Mouse (Mus musculus): ENCODE measurements at regions not wholly inside any gene's neighbourhood (a gene's known extent, or its start where the extent isn't known, plus 50 kb on each side); places are given as distances from the start of the nearest gene placed in this dataset.

DNA sequence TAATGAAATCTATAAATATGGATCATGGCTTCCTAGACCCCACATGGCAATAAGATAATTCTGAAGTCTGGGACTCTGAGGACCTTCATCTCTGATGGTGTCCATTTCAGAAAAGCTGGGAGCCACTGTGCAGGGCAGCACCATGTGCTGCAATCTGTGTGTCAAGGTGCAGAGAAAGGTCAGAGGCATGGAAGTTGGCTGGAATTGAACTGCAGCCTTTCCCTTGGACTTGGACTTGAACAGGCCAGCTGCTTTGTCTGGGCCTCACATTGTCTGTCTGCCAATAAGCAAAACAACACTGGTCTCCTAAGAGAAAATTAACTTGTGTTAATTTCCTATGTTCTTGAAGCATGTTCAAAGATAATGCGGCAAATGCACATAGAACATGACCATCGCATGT is 681.0 kb downstream of the Cypt12 start:
- TF ChIP-seq POLR2A (IDR thresholded peaks at IDR 0.05; ENCODE audit: borderline replicate concordance, extremely low read depth, insufficient read depth, insufficient read length): no peak
- H3K27me3 ChIP-seq (ENCODE audit: control insufficient read depth, insufficient read depth, low read length): no peaks in the 10 kb centered on the region
- H3K4me1 ChIP-seq (ENCODE audit: control insufficient read depth, insufficient read depth, low read length): peaks cover 18% of the 10 kb centered on the region
- no peak overlapping the region for H3K9ac ChIP-seq (ENCODE audit: low read depth, low read length, severe bottlenecking)
- ATAC-seq (ENCODE audit: low FRiP score, low read depth) (no peak), DNase-seq (ENCODE audit: low spot score) (no peak)
- no peak overlapping the region for H3K4me3 ChIP-seq (replicated peaks; ENCODE audit: low read length)
- 97% methylated on average over 2 of the region's 2 CpGs for WGBS
- no peak overlapping the region for H3K27ac ChIP-seq (replicated peaks; ENCODE audit: low read depth, low read length)
- no peak overlapping the region for H3K4me2 ChIP-seq (replicated peaks; ENCODE audit: low read depth, low read length, severe bottlenecking)
- H3K36me3 ChIP-seq (ENCODE audit: control insufficient read depth, insufficient read depth, low read length): no peaks in the 10 kb centered on the region
- H3K9me3 ChIP-seq (ENCODE audit: control insufficient read depth, low read length): no peaks in the 10 kb centered on the region

GRCm38 (mm10) chr3:18631601-18632000 is 683.4 kb downstream of the Cypt12 start:
- Histone ChIP-seq H3K4me2 (replicated peaks; ENCODE audit: low read depth, low read length, severe bottlenecking) (no peak overlapping the region), H3K36me3 (ENCODE audit: control insufficient read depth, insufficient read depth, low read length) (no peaks in the 10 kb centered on the region), H3K27ac (replicated peaks; ENCODE audit: low read depth, low read length) (no peak overlapping the region), H3K9ac (ENCODE audit: low read depth, low read length, severe bottlenecking) (no peak overlapping the region), H3K4me3 (replicated peaks; ENCODE audit: low read length) (no peak overlapping the region), H3K27me3 (ENCODE audit: control insufficient read depth, insufficient read depth, low read length) (no peaks in the 10 kb centered on the region), H3K4me1 (ENCODE audit: control insufficient read depth, insufficient read depth, low read length) (no peaks in the 10 kb centered on the region), H3K9me3 (ENCODE audit: control insufficient read depth, low read length) (no peaks in the 10 kb centered on the region)
- WGBS: 86% methylated on average over 1 of the region's 1 CpGs
- no peak for ATAC-seq (ENCODE audit: low FRiP score, low read depth)
- no peak for TF ChIP-seq POLR2A (IDR thresholded peaks at IDR 0.05; ENCODE audit: borderline replicate concordance, extremely low read depth, insufficient read depth, insufficient read length)
- no peak for DNase-seq (ENCODE audit: low spot score)

- no peak for TF ChIP-seq POLR2A (IDR thresholded peaks at IDR 0.05; ENCODE audit: borderline replicate concordance, extremely low read depth, insufficient read depth, insufficient read length)
- DNase-seq (ENCODE audit: low spot score) (no peak), ATAC-seq (ENCODE audit: low FRiP score, low read depth) (no peak)
- no peaks in the 10 kb centered on the region for H3K9me3 ChIP-seq (ENCODE audit: control insufficient read depth, low read length)
- no peak overlapping the region for H3K27ac ChIP-seq (replicated peaks; ENCODE audit: low read depth, low read length)
- H3K36me3 ChIP-seq (ENCODE audit: control insufficient read depth, insufficient read depth, low read length): no peaks in the 10 kb centered on the region
- H3K4me3 ChIP-seq (replicated peaks; ENCODE audit: low read length): no peak overlapping the region
- H3K4me2 ChIP-seq (replicated peaks; ENCODE audit: low read depth, low read length, severe bottlenecking): no peak overlapping the region
- H3K4me1 ChIP-seq (ENCODE audit: control insufficient read depth, insufficient read depth, low read length): no peaks in the 10 kb centered on the region
- no peaks in the 10 kb centered on the region for H3K27me3 ChIP-seq (ENCODE audit: control insufficient read depth, insufficient read depth, low read length)
- H3K9ac ChIP-seq (ENCODE audit: low read depth, low read length, severe bottlenecking): no peak overlapping the region
These were observed 686.6 kb downstream of the Cypt12 start for GRCm38 (mm10) chr3:18634855-18635254.

DNA sequence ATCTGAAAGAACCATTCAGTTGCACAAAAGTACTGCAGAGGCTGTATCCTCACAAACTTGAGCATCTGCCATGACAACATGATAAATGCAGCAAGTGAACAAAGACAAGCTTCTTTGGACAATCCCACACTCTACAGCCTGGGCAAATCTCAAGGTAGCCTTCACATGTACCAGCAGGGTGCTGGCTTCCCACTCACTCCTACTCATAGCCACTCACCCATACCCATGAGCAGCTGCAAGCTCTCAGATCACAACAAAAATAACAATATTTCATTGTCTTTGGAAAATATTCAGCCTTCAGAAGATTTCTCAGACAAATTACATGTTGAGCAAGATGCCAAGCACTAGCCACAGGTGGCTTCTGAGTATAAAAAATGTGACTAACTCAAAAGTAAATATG is 689.3 kb downstream of the Cypt12 start:
- no peak for TF ChIP-seq POLR2A (IDR thresholded peaks at IDR 0.05; ENCODE audit: borderline replicate concordance, extremely low read depth, insufficient read depth, insufficient read length)
- no peaks in the 10 kb centered on the region for H3K27me3 ChIP-seq (ENCODE audit: control insufficient read depth, insufficient read depth, low read length)
- H3K36me3 ChIP-seq (ENCODE audit: control insufficient read depth, insufficient read depth, low read length): no peaks in the 10 kb centered on the region
- no peak overlapping the region for H3K4me2 ChIP-seq (replicated peaks; ENCODE audit: low read depth, low read length, severe bottlenecking)
- no peak for DNase-seq (ENCODE audit: low spot score)
- no peaks in the 10 kb centered on the region for H3K4me1 ChIP-seq (ENCODE audit: control insufficient read depth, insufficient read depth, low read length)
- no peak overlapping the region for H3K27ac ChIP-seq (replicated peaks; ENCODE audit: low read depth, low read length)
- no peak for ATAC-seq (ENCODE audit: low FRiP score, low read depth)
- no peak overlapping the region for H3K9ac ChIP-seq (ENCODE audit: low read depth, low read length, severe bottlenecking)
- H3K4me3 ChIP-seq (replicated peaks; ENCODE audit: low read length): no peak overlapping the region
- no peaks in the 10 kb centered on the region for H3K9me3 ChIP-seq (ENCODE audit: control insufficient read depth, low read length)

GRCm38 (mm10) chr3:18640286-18640685 is 692.1 kb downstream of the Cypt12 start:
- WGBS: 39% methylated on average over 5 of the region's 5 CpGs
- Histone ChIP-seq H3K36me3 (ENCODE audit: control insufficient read depth, insufficient read depth, low read length) (no peaks in the 10 kb centered on the region), H3K27me3 (ENCODE audit: control insufficient read depth, insufficient read depth, low read length) (no peaks in the 10 kb centered on the region), H3K27ac (replicated peaks; ENCODE audit: low read depth, low read length) (no peak overlapping the region), H3K4me3 (replicated peaks; ENCODE audit: low read length) (no peak overlapping the region), H3K9me3 (ENCODE audit: control insufficient read depth, low read length) (no peaks in the 10 kb centered on the region), H3K4me1 (ENCODE audit: control insufficient read depth, insufficient read depth, low read length) (no peaks in the 10 kb centered on the region), H3K9ac (ENCODE audit: low read depth, low read length, severe bottlenecking) (no peak overlapping the region), H3K4me2 (replicated peaks; ENCODE audit: low read depth, low read length, severe bottlenecking) (no peak overlapping the region)
- no peak for TF ChIP-seq POLR2A (IDR thresholded peaks at IDR 0.05; ENCODE audit: borderline replicate concordance, extremely low read depth, insufficient read depth, insufficient read length)
- DNase-seq (ENCODE audit: low spot score) (no peak), ATAC-seq (ENCODE audit: low FRiP score, low read depth) (no peak)

GRCm38 (mm10) chr3:18641688-18642087 is 693.5 kb downstream of the Cypt12 start:
- DNase-seq (ENCODE audit: low spot score) (no peak), ATAC-seq (ENCODE audit: low FRiP score, low read depth) (no peak)
- Histone ChIP-seq H3K9ac (ENCODE audit: low read depth, low read length, severe bottlenecking) (no peak overlapping the region), H3K4me1 (ENCODE audit: control insufficient read depth, insufficient read depth, low read length) (no peaks in the 10 kb centered on the region), H3K27ac (replicated peaks; ENCODE audit: low read depth, low read length) (no peak overlapping the region), H3K9me3 (ENCODE audit: control insufficient read depth, low read length) (no peaks in the 10 kb centered on the region), H3K4me2 (replicated peaks; ENCODE audit: low read depth, low read length, severe bottlenecking) (no peak overlapping the region), H3K4me3 (replicated peaks; ENCODE audit: low read length) (no peak overlapping the region), H3K27me3 (ENCODE audit: control insufficient read depth, insufficient read depth, low read length) (no peaks in the 10 kb centered on the region), H3K36me3 (ENCODE audit: control insufficient read depth, insufficient read depth, low read length) (no peaks in the 10 kb centered on the region)
- no peak for TF ChIP-seq POLR2A (IDR thresholded peaks at IDR 0.05; ENCODE audit: borderline replicate concordance, extremely low read depth, insufficient read depth, insufficient read length)
- 81% methylated on average over 1 of the region's 1 CpGs for WGBS

Measured in limb, embryonic 14.5 days (tissue).